Comparison of ENCODE assay signal across 1 mouse cellular context in genomic region chr1:79823951-79824633, GRCm38 (mm10).
TF ChIP-seq lines count a peak whose summit lies in the region.

No protein-coding gene starts in this region.

TF ChIP-seq in CH12.LX, 34 proteins besides CTCF, POLR2A, EP300 and RAD21 (continued from another document):
- TF ChIP-seq KAT2A (IDR thresholded peaks at IDR 0.05; ENCODE audit: insufficient replicate concordance, low read length) (no peak), MAX (IDR thresholded peaks at IDR 0.05; ENCODE audit: low read length) (no peak), PAX5 (IDR thresholded peaks at IDR 0.05; ENCODE audit: low read length) (no peak)
TF ChIP-seq in CH12.LX: peak in this region for 0.
